Mouse (Mus musculus): ENCODE measurements around the gene Mrpl27.

DNA sequence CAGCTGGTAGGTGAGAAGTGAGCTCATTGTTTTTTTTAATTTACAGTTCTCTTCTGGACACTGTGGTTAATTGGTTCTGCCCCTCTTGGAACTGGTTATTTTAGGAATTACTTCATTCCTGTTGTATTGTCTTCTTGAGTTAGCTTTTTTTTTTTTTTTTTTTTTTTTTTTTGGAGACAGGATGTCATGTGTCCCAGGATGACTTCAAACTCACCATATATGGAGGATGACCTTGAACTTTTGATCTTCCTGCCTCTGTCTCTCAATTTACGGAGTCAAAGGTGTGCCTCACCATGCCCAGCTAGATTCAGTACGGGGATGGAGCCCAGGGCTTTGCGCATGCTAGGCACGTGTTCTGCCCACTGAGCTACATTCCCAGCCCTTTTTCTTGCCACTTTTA is 28.1 kb downstream of the Mrpl27 start:
- no peak for TF ChIP-seq USF1 (IDR thresholded peaks at IDR 0.05; ENCODE audit: low read depth)
- TF ChIP-seq CTCF (IDR thresholded peaks at IDR 0.05; ENCODE audit: control insufficient read depth, insufficient read depth, insufficient read length), result no peak
- no peak for TF ChIP-seq MYOG (IDR thresholded peaks at IDR 0.05; ENCODE audit: control insufficient read depth, extremely low read depth, insufficient read length)
- no peak for TF ChIP-seq MAX (IDR thresholded peaks at IDR 0.05)
- TF ChIP-seq CEBPB (IDR thresholded peaks at IDR 0.05; ENCODE audit: low read depth), result no peak
- no peak for TF ChIP-seq MYOD1 (IDR thresholded peaks at IDR 0.05; ENCODE audit: control insufficient read depth, insufficient read length, low read depth)
- TF ChIP-seq FOSL1 (IDR thresholded peaks at IDR 0.05; ENCODE audit: insufficient read depth, low read length, poor library complexity, severe bottlenecking), result no peak
